Mouse (Mus musculus) cortical plate, adult 2 months (tissue): ENCODE results near the gene Nppb.

Experiments used
- CTCF ChIP-seq: fragments of 200-500 bp; IDR thresholded peaks from 2 replicates; pipeline ENCODE4 v1.5.1; 2011; ENCODE audit warnings: mild to moderate bottlenecking, control low read depth, low read length; ENCODE audit not compliant: insufficient read depth; ENCODE audit errors: extremely low read depth
- POLR2A ChIP-seq: fragments of 200-500 bp; IDR thresholded peaks from 2 replicates; pipeline ENCODE4 v1.6.1; 2011; ENCODE audit warnings: mild to moderate bottlenecking, low read length, control low read depth; ENCODE audit not compliant: insufficient read depth; ENCODE audit errors: extremely low read depth

DNA sequence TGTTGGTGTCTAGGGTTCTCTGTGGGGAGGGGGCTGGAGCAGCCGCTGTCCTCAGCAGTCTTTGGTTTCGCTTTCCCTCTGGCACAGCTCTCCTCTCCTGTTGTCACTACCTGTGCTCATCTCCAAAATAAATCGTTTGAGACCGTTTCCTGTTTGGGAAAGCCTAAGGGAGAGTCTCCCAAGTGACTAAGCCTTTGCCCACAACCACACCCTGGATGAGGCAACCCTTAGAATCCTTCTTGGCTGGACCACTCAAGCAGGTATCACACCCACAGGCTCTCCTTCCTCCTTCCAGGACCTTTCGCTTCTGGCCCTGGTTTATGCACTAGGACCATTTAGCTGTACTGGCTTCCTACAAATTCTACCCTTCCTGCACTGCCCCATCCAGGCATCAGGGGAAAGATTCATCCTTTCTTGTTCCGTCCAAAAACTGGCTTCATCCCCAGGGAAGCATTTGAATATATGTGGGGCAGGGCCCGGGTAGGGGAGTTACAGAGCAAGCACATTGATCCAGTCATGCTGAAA lies 8.0 kb downstream of the Nppb start:
- TF ChIP-seq CTCF (no peak), POLR2A (no peak)
